Mouse (Mus musculus) embryo, embryonic 9.5 days (tissue): Measurements from ENCODE around the gene Gm10638.

Source experiments
- DNase-seq: peaks from one replicate; pipeline ENCODE4 v3.0.0-alpha.2; 2017; ENCODE audit errors: extremely low spot score

Gene Gm10638

DNA sequence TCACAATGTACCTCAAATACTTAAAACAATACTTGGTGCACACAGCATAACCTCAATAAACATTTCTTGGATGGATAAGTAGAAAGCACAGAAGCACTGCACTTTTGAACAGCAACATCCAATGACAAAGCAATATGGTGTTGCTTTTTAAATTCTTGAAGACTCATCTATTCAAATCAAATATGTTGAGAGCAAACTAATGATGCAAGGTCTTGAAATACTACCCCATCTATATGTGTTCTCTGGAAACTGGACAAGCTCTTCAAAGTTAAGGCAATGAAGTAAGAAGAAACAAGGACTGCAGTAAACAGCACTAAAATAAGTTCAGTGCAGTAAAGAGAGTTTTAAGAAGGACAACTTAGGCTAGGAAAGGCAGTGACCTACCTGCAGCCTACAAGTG lies 4.6 kb upstream of the Gm10638 start:
- no peak for DNase-seq

DNA sequence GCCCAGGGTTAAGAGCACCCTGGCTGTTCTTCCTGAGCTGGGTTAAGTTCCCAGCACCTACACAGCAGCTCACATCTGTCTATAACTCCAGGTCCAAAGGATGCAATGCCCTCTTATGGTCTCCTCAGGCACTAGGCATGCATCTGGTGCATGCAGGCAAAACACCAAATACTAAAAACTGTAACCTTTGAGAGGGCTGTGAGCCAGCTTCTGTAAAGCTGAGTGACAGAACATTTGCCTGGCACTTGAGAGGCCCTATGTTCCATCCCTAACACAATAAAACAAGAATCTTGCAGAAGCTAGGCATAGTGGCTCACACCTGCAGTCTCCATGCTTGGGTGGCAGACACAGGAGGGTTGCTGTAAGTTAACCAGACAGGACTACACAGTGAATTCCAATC lies 3.9 kb upstream of the Gm10638 start:
- DNase-seq, result no peak

DNA sequence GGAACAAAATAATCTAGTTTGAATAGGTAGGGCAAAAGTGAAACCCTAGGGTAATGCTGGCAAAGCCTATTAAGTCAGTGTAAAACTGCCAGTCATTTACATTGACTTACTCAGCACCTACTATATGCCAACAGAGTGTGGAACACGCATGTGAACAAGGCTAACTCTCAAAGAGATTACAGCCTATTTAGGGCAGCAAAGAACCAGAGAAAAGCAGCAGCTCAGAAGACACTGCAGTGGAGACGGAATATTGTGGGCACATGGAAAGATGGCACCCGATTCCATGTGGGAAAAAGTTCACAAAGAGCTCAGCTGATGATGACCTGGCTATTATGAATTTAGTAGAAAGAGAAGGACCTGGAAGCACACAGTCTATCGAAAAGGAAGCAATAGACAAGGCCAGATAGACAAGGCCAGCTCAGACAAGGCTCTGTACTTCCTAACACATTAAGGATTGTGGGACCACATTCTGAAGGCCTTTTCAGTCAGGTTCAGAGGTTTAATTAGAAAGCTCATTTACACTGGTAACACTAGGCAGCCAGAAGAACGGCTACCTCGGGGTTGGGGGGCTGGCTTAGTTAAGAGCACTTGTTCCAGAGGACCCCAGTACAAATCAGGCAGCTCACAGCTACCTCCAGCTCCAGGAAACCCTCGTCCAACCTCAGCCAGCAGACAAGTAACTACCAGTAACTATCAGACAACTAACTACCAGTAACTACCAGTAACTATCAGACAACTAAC lies 2.7 kb upstream of the Gm10638 start:
- DNase-seq, result no peak

DNA sequence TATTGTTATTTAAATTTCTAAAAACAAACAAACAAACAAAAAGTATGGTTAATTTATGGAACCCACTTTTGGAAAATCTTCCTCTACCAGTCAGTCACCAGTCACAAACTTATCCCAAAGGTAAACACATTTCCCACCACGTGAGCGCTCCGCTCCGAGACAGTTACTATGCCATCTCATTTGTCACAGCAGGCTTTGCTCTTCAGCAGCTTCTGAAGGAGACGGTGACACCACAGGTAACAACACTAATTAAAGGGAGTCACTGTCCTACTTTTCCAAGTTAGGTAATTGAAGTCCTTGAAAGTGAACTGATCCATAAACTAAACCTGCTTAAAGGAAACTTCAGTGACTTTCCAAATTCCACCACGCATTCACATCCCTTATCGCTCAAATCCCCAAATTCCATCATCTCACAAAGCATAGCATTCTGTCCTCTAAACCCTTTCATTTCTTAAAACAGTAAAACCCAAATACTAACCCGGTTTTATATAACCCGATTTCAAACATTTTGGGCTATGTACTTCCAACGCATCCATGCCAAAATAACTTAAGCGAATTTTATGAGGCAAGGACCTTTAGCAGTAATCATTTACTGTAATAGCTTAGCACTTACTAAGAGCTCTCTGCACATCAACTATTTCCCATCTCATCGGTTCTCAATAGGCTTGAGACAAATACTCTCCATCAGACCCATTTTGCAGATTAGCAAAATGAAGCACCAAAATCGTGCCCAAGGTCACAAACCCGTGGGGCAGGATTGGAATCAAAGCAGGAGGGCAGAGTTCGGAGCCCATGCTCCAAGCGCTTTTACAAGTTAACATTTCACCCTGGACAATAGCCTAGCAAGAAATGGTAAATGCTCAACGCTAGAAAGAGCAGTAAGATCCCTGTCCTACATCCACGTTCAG lies 932 bp upstream of the Gm10638 start:
- DNase-seq, result peak; percentile 14

DNA sequence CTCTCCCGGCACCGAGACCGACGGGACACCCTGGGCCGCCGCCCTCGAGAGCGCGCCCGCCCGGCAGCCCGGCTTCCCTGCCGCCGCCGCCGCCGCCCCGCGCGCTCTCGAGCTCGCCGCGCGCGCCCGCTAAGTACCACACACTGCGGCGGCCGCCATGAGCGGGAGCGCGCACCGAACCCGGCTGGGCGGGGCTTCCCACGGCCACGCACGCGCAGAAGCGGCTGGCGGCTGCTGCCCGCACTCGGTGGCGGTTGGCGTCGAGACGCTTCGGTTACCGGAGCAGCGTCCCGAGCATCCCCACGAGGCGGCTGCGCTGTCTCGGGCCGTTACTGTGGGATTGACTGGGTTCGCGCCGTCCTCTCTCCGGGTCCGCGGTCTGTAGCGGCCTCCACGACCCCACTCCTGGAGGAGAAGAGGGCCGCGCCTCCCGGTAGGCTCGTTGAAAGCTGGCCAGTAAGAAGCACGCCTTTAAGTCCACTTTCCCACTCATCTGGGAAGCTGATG lies 489 bp downstream of the Gm10638 start:
- peak; percentile 94 for DNase-seq

DNA sequence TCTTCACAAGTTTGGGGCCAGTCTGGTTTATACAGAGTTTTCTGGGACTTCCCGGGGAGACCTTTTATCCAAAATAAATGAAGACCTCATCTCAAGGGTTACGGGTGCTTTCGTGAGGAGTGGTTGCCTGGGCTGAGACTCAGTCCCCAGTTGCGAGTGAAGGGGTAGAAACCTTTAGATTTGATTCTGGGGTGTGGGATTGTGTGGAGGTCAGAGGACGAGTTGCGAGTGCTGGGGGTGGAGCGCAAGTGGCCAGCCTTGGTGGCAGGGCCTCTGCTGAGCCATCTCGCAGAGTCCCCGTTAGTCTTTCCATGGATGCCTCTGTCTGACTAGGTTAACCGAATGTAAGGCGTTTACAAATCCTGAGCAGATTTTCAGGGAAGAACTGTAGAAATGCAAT lies 1.0 kb downstream of the Gm10638 start:
- DNase-seq, result no peak

DNA sequence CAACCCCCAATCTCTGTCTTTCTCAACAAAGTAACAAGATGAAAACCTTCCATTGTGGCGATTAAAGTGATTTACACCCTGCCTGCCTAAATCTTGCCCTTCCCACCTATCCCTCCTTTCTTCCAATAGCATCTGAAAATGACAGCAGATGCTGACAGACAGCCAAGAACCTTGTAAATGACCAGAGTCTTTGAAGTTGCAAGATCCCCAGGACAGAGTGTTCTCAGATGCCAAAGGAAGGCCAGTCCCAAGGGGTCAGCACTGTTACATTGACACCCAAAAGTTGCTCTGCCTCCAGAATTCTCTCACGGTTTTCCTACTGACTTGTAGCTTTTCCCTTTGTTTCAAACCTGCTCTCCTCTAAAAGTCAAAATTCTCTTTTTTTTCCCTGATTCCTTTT lies 4.3 kb downstream of the Gm10638 start:
- no peak for DNase-seq

DNA sequence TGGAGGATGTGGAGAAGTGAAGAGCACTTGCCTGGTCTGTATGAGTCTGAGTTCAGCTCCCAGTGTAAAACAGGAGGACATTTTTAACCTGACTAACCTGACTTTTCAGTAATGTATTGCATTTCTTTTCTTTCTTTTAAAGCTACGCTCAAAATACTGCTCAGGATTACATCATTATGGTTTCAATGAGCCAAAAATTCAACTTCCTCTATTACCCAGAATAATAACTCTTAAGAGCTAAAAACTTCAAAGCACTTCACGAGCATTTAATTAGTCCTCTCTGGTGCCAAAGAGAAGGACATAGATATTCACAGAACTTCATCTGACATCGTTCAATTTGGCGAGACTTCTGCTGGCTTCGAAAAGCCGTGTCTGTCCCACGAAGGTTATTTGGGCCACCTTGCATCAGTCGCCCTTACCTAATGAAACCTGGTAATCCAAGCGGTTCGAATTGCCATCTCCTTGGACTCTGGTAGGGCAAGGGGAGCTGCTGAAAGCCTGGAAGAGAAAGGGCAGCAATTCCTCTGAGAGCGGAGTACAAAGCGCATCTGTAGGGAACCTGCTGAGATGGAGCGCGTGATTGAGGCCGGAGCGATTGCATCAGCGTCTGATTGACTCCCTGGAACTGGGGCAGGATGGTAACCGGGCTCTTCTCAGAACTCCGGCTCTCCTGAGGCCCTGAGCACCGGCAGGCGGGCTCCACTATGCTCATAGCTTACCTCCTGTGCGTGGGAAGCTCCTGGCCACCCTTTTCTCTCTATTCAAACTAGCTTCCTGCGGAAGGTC lies 11.6 kb downstream of the Gm10638 start:
- peak; percentile 14 for DNase-seq

DNA sequence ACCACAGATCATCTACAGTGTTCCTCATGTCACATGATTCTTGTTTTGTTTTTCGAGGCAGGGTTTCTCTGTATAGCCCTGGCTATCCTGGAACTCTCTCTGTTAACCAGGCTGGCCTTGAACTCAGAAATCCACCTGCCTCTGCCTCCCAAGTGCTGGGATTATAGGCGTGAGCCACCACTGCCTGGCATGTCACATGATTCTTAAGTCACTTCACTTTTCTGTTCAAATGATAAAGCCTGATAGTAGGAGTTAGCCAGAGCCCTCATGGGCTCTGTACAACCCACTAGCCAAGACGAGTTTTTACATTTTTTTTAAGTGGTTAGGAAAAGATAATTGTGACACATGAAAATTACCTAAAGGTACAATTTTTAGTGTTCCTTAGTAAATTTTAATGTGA lies 13.2 kb downstream of the Gm10638 start:
- no peak for DNase-seq

DNA sequence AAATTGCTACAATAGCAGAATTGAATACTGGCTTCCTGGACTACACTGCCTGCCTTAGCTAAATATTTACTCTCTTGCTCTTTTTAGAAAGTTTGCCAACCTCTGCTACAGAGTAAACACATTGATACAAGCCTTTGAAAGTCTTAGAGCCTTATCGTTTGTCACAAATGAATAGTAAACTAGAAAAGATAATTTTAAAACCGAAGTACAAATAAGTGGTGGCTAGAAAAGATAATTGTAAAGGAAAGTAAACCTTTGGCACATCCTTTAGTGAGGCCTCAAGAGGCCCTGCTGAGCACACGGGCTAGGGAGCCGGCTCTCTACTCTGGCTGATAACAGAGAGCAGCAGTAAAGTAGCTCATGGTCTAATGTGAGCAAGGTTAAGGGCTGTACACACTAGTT lies 13.6 kb downstream of the Gm10638 start:
- no peak for DNase-seq

DNA sequence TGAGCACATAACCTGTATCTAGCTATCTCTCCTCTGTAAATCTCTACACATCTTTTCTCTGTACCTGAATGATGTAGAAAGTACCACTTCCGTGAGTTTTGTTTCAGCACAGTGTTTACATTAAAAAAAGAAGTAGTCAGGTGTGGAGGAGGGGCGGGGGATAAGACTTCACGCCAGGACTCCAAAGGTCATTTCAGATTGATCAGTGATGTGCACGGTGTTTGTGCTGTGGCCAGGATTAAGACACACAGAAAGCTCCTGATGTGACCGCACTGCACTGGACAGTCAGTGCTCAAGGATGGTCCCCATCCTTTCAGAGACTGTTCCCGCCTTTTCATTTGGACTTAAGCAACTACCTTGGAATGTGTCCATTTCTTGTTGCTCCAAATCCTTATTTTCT lies 15.2 kb downstream of the Gm10638 start:
- DNase-seq, result no peak

DNA sequence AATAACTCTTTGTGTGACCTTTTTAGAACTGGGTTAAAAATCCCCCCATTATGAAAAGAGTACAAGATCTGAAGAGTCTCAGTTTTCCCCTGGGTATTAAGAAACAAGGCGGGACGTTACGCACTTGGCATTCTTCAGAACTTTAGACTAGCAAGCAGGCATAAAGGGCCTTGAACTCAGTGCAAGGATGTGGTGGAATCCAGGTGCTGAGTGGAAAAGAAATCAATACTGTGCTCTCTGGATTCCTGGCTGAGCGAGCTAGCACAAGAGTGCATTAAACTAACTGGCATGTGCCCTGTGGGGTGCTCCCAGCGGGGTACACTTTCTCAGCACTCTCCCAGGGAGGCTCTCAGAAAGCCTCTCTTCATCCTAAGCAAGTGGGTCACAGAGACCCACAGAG lies 17.3 kb downstream of the Gm10638 start:
- DNase-seq, result no peak

DNA sequence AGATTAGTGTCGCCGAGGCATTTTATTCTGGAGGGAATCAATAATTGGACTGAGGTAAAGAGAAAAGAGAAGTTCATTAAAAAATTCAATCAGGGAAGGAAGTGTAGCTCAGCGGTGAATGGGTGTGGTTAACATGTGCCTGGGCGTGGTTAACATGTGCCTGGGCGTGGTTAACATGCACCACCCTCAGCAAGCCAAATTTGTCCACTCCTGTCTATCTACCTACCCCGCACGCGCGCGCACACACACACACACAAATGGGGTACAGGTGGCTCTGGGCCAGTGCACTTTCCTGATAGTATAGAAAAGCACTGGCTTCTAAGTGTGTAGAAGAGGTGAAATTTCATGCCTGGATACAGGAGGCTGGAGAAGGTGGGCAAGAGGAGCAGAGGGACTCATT lies 19.7 kb downstream of the Gm10638 start:
- no peak for DNase-seq

DNA sequence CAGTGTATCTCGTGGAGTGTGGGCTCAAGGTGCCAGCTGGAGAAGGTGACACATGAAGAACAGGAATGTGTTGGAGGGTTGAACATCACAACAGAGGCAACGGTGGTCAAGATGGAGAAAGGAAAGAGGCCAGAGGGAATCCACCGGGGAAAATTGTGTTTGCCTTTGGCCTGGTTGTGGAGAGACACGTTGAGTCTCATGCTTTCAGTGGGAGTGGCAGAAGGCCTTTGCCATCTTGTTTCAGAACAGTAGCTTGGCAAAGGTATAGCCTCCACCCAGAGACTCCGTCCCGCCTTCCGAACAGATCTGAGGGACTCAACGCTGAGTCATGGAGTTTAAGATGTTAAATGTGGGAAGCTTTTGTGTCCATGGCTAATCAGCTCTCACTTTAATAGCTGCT lies 20.2 kb downstream of the Gm10638 start:
- DNase-seq, result no peak

DNA sequence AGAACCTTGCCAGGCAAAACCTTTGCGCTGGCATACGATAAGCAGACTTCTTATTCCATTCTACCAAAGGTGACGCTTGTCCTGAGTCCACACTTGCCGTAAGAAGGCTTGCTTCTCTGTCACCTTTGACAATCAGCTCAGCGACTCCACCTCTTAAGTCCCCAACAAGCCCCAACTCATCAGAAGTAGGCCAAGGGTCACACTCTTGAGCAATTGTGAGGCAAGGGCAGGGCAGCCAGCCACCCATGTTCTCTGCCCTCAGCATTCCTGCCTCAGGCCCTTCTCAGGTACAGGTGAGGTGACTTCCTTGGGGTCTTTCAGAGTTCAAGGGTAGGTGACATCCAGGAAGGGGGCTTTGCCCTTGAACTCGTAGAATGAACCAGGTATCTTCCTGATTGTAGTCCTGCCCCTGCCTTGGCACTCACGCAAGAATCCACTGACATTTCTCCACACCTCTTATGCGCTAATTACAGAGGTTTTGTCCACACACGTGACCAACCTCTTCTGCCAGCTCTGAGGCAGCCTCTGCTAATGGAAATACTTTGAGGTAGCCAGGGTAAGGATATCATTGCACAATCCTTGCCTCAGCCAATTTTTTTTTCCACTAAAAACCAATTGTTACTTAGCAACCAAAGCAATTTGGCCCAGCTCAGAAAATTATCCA lies 21.2 kb downstream of the Gm10638 start:
- DNase-seq, result no peak

DNA sequence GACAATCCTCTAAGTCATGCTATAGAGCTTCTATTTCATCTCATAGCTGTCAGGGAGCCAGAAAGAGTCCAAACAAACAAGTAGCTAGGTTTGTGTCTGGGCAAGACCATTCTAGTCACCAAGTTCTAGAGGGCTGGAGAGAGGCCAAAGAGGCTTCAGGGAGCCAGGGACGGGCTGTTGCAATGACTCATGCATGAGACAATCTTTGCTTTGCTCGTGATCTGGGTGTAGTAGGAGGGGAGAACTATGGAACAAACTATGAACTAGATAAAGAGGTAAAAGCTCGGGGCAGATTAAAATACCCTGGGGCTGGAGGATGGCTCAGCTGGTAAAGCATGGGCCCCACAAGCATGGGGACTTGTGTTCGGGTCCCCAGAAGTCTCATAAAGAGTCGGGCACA lies 23.0 kb downstream of the Gm10638 start:
- DNase-seq, result no peak

DNA sequence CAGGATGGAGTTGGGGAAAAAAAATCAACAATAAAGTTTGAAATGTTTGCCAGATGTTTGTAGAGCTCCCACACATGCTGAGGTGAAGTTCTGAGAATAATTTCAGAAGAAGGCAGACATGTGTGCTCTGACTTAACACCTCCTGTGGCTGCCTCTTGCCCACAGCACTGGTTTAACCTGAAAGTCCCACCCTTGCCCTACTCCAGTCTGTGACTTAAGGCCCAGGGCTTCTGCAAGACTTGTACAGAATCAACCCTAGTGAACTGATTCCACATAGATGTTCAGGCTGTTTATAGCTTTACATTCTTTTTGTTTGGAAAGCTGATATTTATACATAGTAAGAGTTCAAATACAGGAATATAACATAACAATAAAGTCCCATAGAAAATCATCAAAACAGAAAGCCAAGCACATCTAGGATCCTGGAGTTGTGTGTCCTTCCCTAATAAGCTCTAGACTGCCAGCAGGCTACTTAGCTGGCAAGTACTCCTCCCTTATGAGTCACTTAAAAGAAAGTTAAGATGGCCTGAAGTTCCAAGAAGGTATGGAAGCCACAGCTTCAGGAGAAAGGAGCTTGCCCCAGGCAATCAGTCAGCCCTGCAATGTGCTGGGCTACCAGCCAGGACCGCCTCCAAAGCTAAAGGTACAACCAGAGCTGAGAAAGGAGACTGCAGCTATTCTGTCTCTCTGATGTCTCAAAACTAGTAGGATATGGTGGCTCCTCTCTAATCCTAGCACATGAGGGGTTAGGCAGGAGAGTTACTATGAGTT lies 24.6 kb downstream of the Gm10638 start:
- no peak for DNase-seq

DNA sequence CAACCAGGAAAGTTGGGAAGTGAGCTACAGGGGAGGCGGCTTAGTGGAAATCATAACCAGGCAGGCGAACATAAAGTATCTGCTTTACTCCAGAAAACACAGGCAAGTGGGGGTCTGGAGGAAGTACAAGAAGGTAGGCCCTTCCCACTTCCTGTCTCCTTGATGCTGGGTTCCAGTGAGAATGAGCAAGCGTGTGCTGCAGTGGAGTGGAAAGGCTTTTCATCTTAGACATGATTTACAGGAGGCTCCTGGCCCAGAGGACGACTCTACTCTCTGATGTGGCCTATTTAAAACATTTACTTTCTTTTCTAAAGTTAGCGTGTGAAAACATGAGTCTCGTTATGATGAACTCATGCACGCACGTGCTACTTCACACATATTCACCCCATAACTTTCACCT lies 33.7 kb downstream of the Gm10638 start:
- no peak for DNase-seq

DNA sequence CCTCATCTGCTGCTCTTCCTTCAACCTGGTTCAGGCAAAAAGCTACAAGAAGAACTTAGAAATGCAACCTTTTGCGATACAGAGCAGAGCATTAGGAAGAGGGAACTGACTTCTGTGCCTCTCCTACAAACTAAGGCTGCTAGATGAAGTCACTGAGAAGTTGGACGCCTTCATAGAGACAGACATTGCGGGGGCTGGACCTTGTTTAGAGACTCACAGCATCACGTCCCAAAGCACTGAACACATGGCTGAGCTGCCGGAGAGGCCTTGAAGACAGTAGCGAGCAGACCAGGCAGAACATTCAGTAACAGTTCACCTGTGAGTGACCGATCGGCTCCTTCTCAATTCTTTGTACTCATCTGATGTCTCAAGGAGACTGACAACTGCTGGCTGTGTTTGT lies 35.6 kb downstream of the Gm10638 start:
- no peak for DNase-seq

DNA sequence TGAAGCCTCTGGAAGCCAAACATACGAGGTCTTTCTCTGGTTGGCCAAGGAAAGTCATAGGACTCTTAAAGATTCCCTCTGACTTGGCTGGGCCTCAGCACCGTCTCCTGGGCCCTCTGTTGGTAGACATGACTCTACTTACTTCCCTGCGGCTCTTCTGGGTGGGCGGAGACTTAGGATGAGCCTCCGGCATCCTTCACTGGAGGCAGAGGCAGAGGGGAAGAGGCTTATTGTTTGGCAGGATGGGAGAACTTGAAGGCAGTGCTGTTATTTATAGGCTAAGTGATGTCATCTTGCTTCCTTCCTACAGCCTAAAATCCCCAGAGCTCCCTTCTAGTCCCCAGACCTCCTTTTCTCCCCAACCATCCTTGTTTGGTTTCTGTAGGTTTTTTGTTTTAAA lies 41.0 kb downstream of the Gm10638 start:
- no peak for DNase-seq

DNA sequence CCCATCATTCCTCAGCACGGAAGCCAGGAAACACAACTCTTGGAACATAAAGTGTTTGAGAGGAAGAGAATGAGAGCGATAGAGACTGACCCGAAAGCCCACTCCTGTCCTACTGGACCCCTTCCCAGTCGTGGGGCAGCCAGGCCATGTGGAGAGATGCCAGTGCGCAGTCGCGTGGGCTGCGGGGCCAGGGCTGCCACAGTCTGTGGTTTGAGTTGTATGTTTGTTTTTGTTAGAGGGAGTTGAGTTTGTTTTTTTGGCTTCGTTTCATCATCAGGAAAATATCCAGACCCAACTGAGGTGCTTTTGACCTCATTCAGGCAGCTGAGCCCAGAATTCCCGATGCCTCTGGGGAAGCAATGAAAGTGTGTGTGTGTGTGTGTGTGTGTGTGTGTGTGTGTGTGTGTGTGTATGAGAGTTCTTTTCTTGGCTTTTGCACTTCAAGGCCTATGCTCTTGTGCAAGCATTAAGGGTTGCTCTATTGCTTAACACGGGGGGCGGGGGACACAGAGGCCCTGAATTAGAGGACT lies 42.5 kb downstream of the Gm10638 start:
- DNase-seq, result no peak
